Mouse (Mus musculus) limb, embryonic 13.5 days (tissue): ENCODE data around the gene Zmym3. TPM values are rescaled to one million over a fixed set of nuclear protein-coding genes. Genes with fewer than 3 reads are reported as not detected.
"Not testable (repeated sequence)": the region's sequence is repeated elsewhere in the genome, so short reads cannot be mapped to it uniquely, and the experiment has no call there.

Experiments used
- ATAC-seq: fragments of 200-750 bp; cut with Nextera tagmentation; 2 replicates; pipeline ENCODE4 v1.8.0; 2017; ENCODE audit warnings: low read depth, moderate number of reproducible peaks, moderate TSS enrichment; ENCODE audit not compliant: low FRiP score
- H3K27ac ChIP-seq: fragments of 300-500 bp; sonication (generic); 2 replicates; pipeline ENCODE4 v1.5.1; 2015; ENCODE audit warnings: inconsistent platforms, mild to moderate bottlenecking, moderate library complexity
- H3K27me3 ChIP-seq: fragments of 300-500 bp; sonication (generic); 2 replicates; pipeline ENCODE4 v1.6.1; 2015; ENCODE audit warnings: mild to moderate bottlenecking, inconsistent platforms
- H3K36me3 ChIP-seq: fragments of 300-500 bp; sonication (generic); 2 replicates; pipeline ENCODE4 v1.6.1; 2015; ENCODE audit warnings: inconsistent platforms, mild to moderate bottlenecking, moderate library complexity
- H3K4me1 ChIP-seq: fragments of 300-500 bp; sonication (generic); 2 replicates; pipeline ENCODE4 v1.6.1; 2015; ENCODE audit warnings: inconsistent platforms
- H3K4me2 ChIP-seq: fragments of 300-500 bp; sonication (generic); replicated peaks from 2 replicates; pipeline ENCODE4 v1.6.1; 2015; ENCODE audit warnings: inconsistent platforms, mild to moderate bottlenecking, moderate library complexity
- H3K4me3 ChIP-seq: fragments of 300-500 bp; sonication (generic); 2 replicates; pipeline ENCODE4 v1.5.1; 2015; ENCODE audit warnings: moderate library complexity, mild to moderate bottlenecking, inconsistent platforms
- H3K9ac ChIP-seq: fragments of 300-500 bp; sonication (generic); 2 replicates; pipeline ENCODE4 v1.6.1; 2015; ENCODE audit warnings: mild to moderate bottlenecking, inconsistent platforms
- H3K9me3 ChIP-seq: fragments of 300-500 bp; sonication (generic); 2 replicates; pipeline ENCODE4 v1.6.1; 2016; ENCODE audit warnings: inconsistent platforms
- WGBS: fragments of 180-500 bp; shearing (Covaris S2); methylation state at CpG from one replicate; pipeline ENCODE4 v1.1.7; 2015; 5-methylcytosine and 5-hydroxymethylcytosine counted together
- polyA plus RNA-seq: library from polyadenylated mRNA; unstranded; fragments of >200 nt; fragmentation: Nextera tagmentation; extraction: Ambion mirVana; gene quantifications from 2 replicates; pipeline ENCODE4 v1.2.1, GENCODE M21; 2015

Zmym3 gene
- polyA plus RNA-seq, 1 experiment from 2014 or later = 48.0 TPM

DNA sequence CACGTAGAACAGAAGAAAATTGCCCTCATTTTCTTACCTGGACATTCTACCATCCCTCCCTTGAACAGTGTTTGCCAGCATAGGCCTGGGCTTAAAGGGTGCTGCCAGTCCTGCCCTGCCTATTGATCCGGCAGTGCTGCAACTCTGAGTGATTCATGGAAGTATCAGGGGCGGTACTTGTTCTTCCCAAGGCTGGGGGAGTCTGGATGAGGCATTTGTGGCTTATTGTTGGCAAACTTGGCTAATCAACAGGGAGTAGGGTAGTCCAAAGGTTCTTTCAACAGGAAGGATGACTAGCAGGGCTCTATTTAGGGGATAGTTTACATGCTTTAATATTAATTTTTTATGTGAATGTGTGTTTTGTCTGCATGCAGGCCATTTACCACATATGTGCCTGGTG lies 50.1 kb downstream of the Zmym3 start:
- no peaks in the 10 kb centered on the region for H3K36me3 ChIP-seq
- peaks cover 22% of the 10 kb centered on the region for H3K27me3 ChIP-seq
- WGBS = 71% methylated on average over 3 of the region's 3 CpGs
- no peak overlapping the region for H3K4me3 ChIP-seq
- H3K9me3 ChIP-seq = no peaks in the 10 kb centered on the region
- no peaks in the 10 kb centered on the region for H3K4me1 ChIP-seq
- H3K27ac ChIP-seq = no peak overlapping the region
- no peak overlapping the region for H3K4me2 ChIP-seq
- no peak for ATAC-seq
- no peak overlapping the region for H3K9ac ChIP-seq

DNA sequence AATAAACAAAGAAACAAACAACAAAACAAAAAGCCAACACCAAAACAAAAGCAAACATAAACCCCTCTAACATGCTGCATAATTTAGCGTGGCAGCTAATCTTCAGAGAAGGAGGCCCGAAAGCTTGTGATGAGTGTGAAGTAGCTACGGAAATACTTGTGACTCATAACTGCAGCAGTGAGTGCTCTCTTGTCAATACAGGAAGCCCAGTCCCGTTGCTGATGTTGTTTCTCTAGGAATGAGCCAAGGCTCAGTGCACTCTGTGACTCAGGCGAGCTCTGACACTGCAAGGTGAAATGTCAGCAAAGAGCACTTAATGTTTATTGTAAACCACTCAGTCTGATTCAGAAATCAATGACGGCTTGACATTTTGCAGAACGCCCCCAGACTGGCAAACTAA lies 51.6 kb downstream of the Zmym3 start:
- Histone ChIP-seq H3K4me2 (no peak overlapping the region), H3K27me3 (peaks cover 24% of the 10 kb centered on the region), H3K36me3 (no peaks in the 10 kb centered on the region), H3K4me3 (no peak overlapping the region), H3K9me3 (no peaks in the 10 kb centered on the region), H3K9ac (no peak overlapping the region), H3K27ac (no peak overlapping the region), H3K4me1 (no peaks in the 10 kb centered on the region)
- ATAC-seq = no peak
- 64% methylated on average over 7 of the region's 7 CpGs for WGBS

DNA sequence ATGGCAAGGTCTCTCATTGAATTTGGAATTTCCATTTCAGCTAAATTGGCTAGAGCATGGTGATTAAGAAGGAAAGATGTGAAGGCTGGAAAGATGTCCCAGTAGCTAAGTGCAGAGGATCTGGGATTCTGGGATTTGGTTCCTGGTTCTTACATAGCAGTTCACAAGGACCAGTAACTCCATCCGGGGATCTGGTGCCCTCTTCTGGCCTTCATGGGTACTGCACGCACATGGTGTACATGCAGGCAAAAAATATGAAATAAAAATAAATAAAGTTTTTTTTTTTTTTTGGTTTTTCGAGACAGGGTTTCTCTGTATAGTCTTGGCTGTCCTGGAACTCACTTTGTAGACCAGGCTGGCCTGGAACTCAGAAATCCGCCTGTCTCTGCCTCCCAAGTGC lies 61.7 kb downstream of the Zmym3 start:
- not testable (repeated sequence) for H3K4me2 ChIP-seq, ATAC-seq
- WGBS = 61% methylated on average over 4 of the region's 4 CpGs

More for the DNA sequence above, 61.7 kb downstream of the Zmym3 start:
- H3K4me1 ChIP-seq, H3K9me3 ChIP-seq, H3K36me3 ChIP-seq, H3K27me3 ChIP-seq, H3K9ac ChIP-seq, H3K4me3 ChIP-seq, H3K27ac ChIP-seq: not testable (repeated sequence)

Other genes starting within 250 kb of the Zmym3 start
- gene Snx12, start 198.3 kb downstream of the Zmym3 start, polyA plus RNA-seq = 50.4 and 54.3 TPM in 2 replicates
- gene Foxo4, start 166.3 kb downstream of the Zmym3 start, polyA plus RNA-seq = 5.1 and 5.8 TPM in 2 replicates
- not detected in 2 replicates for gene Gm614, start 156.9 kb downstream of the Zmym3 start, polyA plus RNA-seq
- gene Il2rg, start 152.6 kb downstream of the Zmym3 start, polyA plus RNA-seq = 9.4 and 9.5 TPM in 2 replicates
- gene Gm20489, start 151.8 kb downstream of the Zmym3 start, polyA plus RNA-seq = not detected in 2 replicates
- 43.1 and 43.7 TPM in 2 replicates for gene Med12, start 146.8 kb downstream of the Zmym3 start, polyA plus RNA-seq
- gene Nlgn3, start 121.7 kb downstream of the Zmym3 start, polyA plus RNA-seq = 17.8 and 19.9 TPM in 2 replicates
- gene Gjb1, start 44.5 kb downstream of the Zmym3 start, polyA plus RNA-seq = 0.28 TPM in 1 of 2 replicates, not detected in the other
- gene Nono, start 8.5 kb upstream of the Zmym3 start, polyA plus RNA-seq = 491 and 506 TPM in 2 replicates
- gene Itgb1bp2, start 28.2 kb upstream of the Zmym3 start, polyA plus RNA-seq = 30.0 and 31.3 TPM in 2 replicates
- gene Taf1, start 111.9 kb upstream of the Zmym3 start, polyA plus RNA-seq = 16.3 and 17.1 TPM in 2 replicates
- 162 and 180 TPM in 2 replicates for gene Ogt, start 219.2 kb upstream of the Zmym3 start, polyA plus RNA-seq